Mouse (Mus musculus): ENCODE data around the gene Tubgcp2. TPM values are rescaled to one million over a fixed set of nuclear protein-coding genes. Genes with fewer than 3 reads are reported as not detected.
A peak's percentile ranks its signal among the peaks of the same experiment; 100 is the strongest.

The Tubgcp2 gene
- polyA plus RNA-seq (2011; ENCODE audit: insufficient read length, low read depth, missing spikeins): 29.9 and 38.5 TPM in 2 replicates

GRCm38 (mm10) chr7:140036281-140037170 lies at the start of gene Tubgcp2, which contains the start of gene Zfp511:
TSS of gene Tubgcp2 (minus strand) at chr7:140036669.
TSS of gene Zfp511 (plus strand) at chr7:140036391.
- TF ChIP-seq POLR2A (IDR thresholded peaks at IDR 0.05; ENCODE audit: low read depth, low read length): 0 out of 2 replicates have a peak, but pooled peaks have one; percentile 52
- no peak for TF ChIP-seq CTCF (IDR thresholded peaks at IDR 0.05; ENCODE audit: borderline replicate concordance, insufficient read depth, low read length)
- Histone ChIP-seq H3K4me1 (ENCODE audit: control insufficient read depth, insufficient read depth, low read length) (no peaks in the 10 kb centered on the region), H3K27ac (ENCODE audit: insufficient read depth, low read length) (peak within 1 kb of the TSS; percentile 81), H3K4me3 (ENCODE audit: insufficient read depth, low read length) (peak within 1 kb of the TSS; percentile 97)

GRCm38 (mm10) chr7:140082242-140082678 lies 45.8 kb upstream of the Tubgcp2 start, which contains the start of gene Caly:
TSS of gene Caly (minus strand) at chr7:140082548.
- TF ChIP-seq POLR2A (IDR thresholded peaks at IDR 0.05; ENCODE audit: low read depth, low read length): no peak
- peak; percentile 34; the same call in 1 of the 2 replicates for TF ChIP-seq CTCF (IDR thresholded peaks at IDR 0.05; ENCODE audit: borderline replicate concordance, insufficient read depth, low read length)
- Histone ChIP-seq H3K27ac (ENCODE audit: insufficient read depth, low read length) (no peak within 1 kb of the TSS), H3K4me3 (ENCODE audit: insufficient read depth, low read length) (no peak within 1 kb of the TSS), H3K4me1 (ENCODE audit: control insufficient read depth, insufficient read depth, low read length) (no peaks in the 10 kb centered on the region)

GRCm38 (mm10) chr7:140081408-140082241 lies 45.2 kb upstream of the Tubgcp2 start:
- TF ChIP-seq CTCF (IDR thresholded peaks at IDR 0.05; ENCODE audit: borderline replicate concordance, insufficient read depth, low read length) (no peak), POLR2A (IDR thresholded peaks at IDR 0.05; ENCODE audit: low read depth, low read length) (no peak)
- no peak overlapping the region for H3K27ac ChIP-seq (ENCODE audit: insufficient read depth, low read length)
- H3K4me3 ChIP-seq (ENCODE audit: insufficient read depth, low read length): no peak overlapping the region
- H3K4me1 ChIP-seq (ENCODE audit: control insufficient read depth, insufficient read depth, low read length): no peaks in the 10 kb centered on the region

DNA sequence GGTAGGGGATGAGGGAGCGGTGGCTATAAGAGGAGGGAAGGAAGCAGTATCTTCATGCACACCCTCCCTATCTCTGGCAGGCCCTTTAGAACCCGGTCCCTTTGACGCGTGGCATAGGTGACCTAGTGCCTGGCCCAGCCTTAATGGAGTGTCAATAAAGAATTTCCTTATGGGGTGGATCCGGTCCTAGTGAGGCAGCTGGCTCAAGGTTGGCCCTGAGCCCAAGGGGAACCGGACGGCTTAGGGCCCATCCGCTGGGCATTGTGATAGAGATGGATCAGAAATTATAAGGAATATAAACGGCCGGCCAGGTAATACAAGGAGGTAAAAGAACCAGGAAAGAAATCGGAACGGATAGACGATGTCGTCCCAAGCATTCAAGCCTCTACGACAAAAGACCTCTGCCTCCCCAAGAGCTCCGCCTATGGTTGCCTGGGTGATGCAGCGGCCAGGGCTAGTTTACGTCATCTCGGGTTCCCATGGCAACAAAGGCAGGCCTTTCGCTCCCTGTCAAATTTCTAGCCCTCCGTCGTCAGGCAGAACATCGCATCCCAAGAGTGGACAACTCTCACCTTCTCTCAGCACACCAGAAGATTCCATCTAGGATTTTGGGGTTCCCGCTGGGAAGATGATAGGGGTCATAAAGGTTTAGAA lies 44.2 kb upstream of the Tubgcp2 start:
- Histone ChIP-seq H3K4me1 (ENCODE audit: control insufficient read depth, insufficient read depth, low read length) (no peaks in the 10 kb centered on the region), H3K4me3 (ENCODE audit: insufficient read depth, low read length) (peak overlapping the region; percentile 14; the same call in 1 of the 2 replicates), H3K27ac (ENCODE audit: insufficient read depth, low read length) (no peak overlapping the region)
- TF ChIP-seq CTCF (IDR thresholded peaks at IDR 0.05; ENCODE audit: borderline replicate concordance, insufficient read depth, low read length) (no peak), POLR2A (IDR thresholded peaks at IDR 0.05; ENCODE audit: low read depth, low read length) (no peak)

- Histone ChIP-seq H3K27ac (ENCODE audit: insufficient read depth, low read length) (no peak overlapping the region), H3K4me1 (ENCODE audit: control insufficient read depth, insufficient read depth, low read length) (no peaks in the 10 kb centered on the region), H3K4me3 (ENCODE audit: insufficient read depth, low read length) (no peak overlapping the region)
- TF ChIP-seq CTCF (IDR thresholded peaks at IDR 0.05; ENCODE audit: borderline replicate concordance, insufficient read depth, low read length) (peak; percentile 68), POLR2A (IDR thresholded peaks at IDR 0.05; ENCODE audit: low read depth, low read length) (no peak)
These were observed 42.2 kb upstream of the Tubgcp2 start for GRCm38 (mm10) chr7:140078711-140079110.

GRCm38 (mm10) chr7:140077698-140078097 lies 41.2 kb upstream of the Tubgcp2 start:
- no peaks in the 10 kb centered on the region for H3K4me1 ChIP-seq (ENCODE audit: control insufficient read depth, insufficient read depth, low read length)
- no peak overlapping the region for H3K27ac ChIP-seq (ENCODE audit: insufficient read depth, low read length)
- H3K4me3 ChIP-seq (ENCODE audit: insufficient read depth, low read length): no peak overlapping the region
- TF ChIP-seq POLR2A (IDR thresholded peaks at IDR 0.05; ENCODE audit: low read depth, low read length): no peak
- TF ChIP-seq CTCF (IDR thresholded peaks at IDR 0.05; ENCODE audit: borderline replicate concordance, insufficient read depth, low read length): no peak

- no peak for TF ChIP-seq CTCF (IDR thresholded peaks at IDR 0.05; ENCODE audit: borderline replicate concordance, insufficient read depth, low read length)
- no peak; the same call in 1 of the 2 replicates for TF ChIP-seq POLR2A (IDR thresholded peaks at IDR 0.05; ENCODE audit: low read depth, low read length)
- no peaks in the 10 kb centered on the region for H3K4me1 ChIP-seq (ENCODE audit: control insufficient read depth, insufficient read depth, low read length)
- no peak overlapping the region for H3K27ac ChIP-seq (ENCODE audit: insufficient read depth, low read length)
- H3K4me3 ChIP-seq (ENCODE audit: insufficient read depth, low read length): no peak overlapping the region
These were observed 33.7 kb upstream of the Tubgcp2 start for GRCm38 (mm10) chr7:140070042-140070711.

DNA sequence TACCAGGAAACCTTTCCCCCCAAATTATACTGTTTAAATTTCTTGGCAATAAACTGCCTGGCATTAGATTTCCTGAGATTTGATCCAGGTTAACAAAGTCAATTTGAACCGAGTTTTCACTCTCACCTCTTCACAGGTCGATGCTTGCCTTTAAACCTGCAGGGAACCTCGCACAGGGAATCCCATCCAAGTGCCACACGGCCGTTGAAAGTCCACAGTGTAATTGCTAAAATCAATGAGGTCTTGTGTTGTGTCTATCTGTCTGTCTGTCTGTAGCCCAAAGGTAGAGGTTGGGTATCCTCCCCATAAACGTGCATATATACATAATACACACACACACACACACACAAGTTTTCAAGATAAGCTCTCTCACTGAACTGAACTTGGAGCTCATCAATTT lies 30.9 kb upstream of the Tubgcp2 start:
- Histone ChIP-seq H3K27ac (ENCODE audit: insufficient read depth, low read length) (no peak overlapping the region), H3K4me1 (ENCODE audit: control insufficient read depth, insufficient read depth, low read length) (no peaks in the 10 kb centered on the region), H3K4me3 (ENCODE audit: insufficient read depth, low read length) (no peak overlapping the region)
- TF ChIP-seq POLR2A (IDR thresholded peaks at IDR 0.05; ENCODE audit: low read depth, low read length): no peak
- no peak for TF ChIP-seq CTCF (IDR thresholded peaks at IDR 0.05; ENCODE audit: borderline replicate concordance, insufficient read depth, low read length)
